Mouse (Mus musculus) effector memory CD4-positive, alpha-beta T cell, adult 5 months (primary cell): Measurements from ENCODE around the gene Tbxa2r. TPM values are rescaled to one million over a fixed set of nuclear protein-coding genes. Genes with fewer than 3 reads are reported as not detected.

ENCODE experiments used
- polyA plus RNA-seq: library from polyadenylated mRNA; unstranded; fragments of 100-300 nt; shearing (Covaris generic); gene quantifications from one replicate; pipeline ENCODE4 v1.2.1, GENCODE M21; 2017

Tbxa2r gene
- polyA plus RNA-seq, result 14.6 TPM

GRCm38 (mm10) chr10:81328386-81328785, at the start of gene Tbxa2r:
Gene Tbxa2r, plus strand, starts transcription at chr10:81328731.

GRCm38 (mm10) chr10:81291511-81292104, 36.9 kb upstream of the Tbxa2r start, which contains the start of gene Tjp3:
Gene Tjp3, minus strand, starts transcription at chr10:81291581.

GRCm38 (mm10) chr10:81292554-81293333, 35.8 kb upstream of the Tbxa2r start, which contains the start of gene Pip5k1c:
Gene Pip5k1c, plus strand, starts transcription at chr10:81292963.

GRCm38 (mm10) chr10:81320550-81321347, 7.8 kb upstream of the Tbxa2r start, which contains the start of gene Cactin:
Gene Cactin, plus strand, starts transcription at chr10:81321103.

GRCm38 (mm10) chr10:81342686-81343505, 14.4 kb downstream of the Tbxa2r start, which contains the start of gene Gipc3:
Gene Gipc3, minus strand, starts transcription at chr10:81343266.

GRCm38 (mm10) chr10:81350351-81351063, 22.0 kb downstream of the Tbxa2r start, which contains the start of gene Hmg20b:
Gene Hmg20b, minus strand, starts transcription at chr10:81350480.

GRCm38 (mm10) chr10:81356991-81357844, 28.7 kb downstream of the Tbxa2r start, which contains the start of gene Mfsd12:
Gene Mfsd12, plus strand, starts transcription at chr10:81357491.

GRCm38 (mm10) chr10:81365672-81366476, 37.3 kb downstream of the Tbxa2r start, which contains the start of gene 4930404N11Rik:
Gene 4930404N11Rik, minus strand, starts transcription at chr10:81365816.

GRCm38 (mm10) chr10:81377793-81378552, 49.4 kb downstream of the Tbxa2r start, which contains the start of gene Fzr1:
Gene Fzr1, minus strand, starts transcription at chr10:81378516.

GRCm38 (mm10) chr10:81383802-81384604, 55.5 kb downstream of the Tbxa2r start, which contains the start of the genes Dohh and Gm48551:
Gene Dohh, plus strand, starts transcription at chr10:81384428.
Gene Gm48551, plus strand, starts transcription at chr10:81384466.

Other genes with a start within 250 kb of the Tbxa2r start
- not detected for gene Creb3l3, start 229.9 kb upstream of the Tbxa2r start, polyA plus RNA-seq
- gene Map2k2, start 222.8 kb upstream of the Tbxa2r start, polyA plus RNA-seq, result 147 TPM
- gene Zbtb7a, start 193.5 kb upstream of the Tbxa2r start, polyA plus RNA-seq, result 74.9 TPM
- 39.4 TPM for gene Pias4, start 160.8 kb upstream of the Tbxa2r start, polyA plus RNA-seq
- gene Eef2, start 152.1 kb upstream of the Tbxa2r start, polyA plus RNA-seq, result 872 TPM
- 90.2 TPM for gene Dapk3, start 145.7 kb upstream of the Tbxa2r start, polyA plus RNA-seq
- 0.70 TPM for gene 4930442H23Rik, start 144.9 kb upstream of the Tbxa2r start, polyA plus RNA-seq
- 0.21 TPM for gene Nmrk2, start 126.7 kb upstream of the Tbxa2r start, polyA plus RNA-seq
- 5.9 TPM for gene Atcay, start 97.9 kb upstream of the Tbxa2r start, polyA plus RNA-seq
- 5.5 TPM for gene Zfr2, start 95.6 kb upstream of the Tbxa2r start, polyA plus RNA-seq
- 59.6 TPM for gene Matk, start 75.8 kb upstream of the Tbxa2r start, polyA plus RNA-seq
- gene Mrpl54, start 61.8 kb upstream of the Tbxa2r start, polyA plus RNA-seq, result 146 TPM
- gene Apba3, start 61.8 kb upstream of the Tbxa2r start, polyA plus RNA-seq, result 40.4 TPM
- 10.0 TPM for gene Tjp3, start 37.1 kb upstream of the Tbxa2r start, polyA plus RNA-seq
- gene Pip5k1c, start 35.8 kb upstream of the Tbxa2r start, polyA plus RNA-seq, result 81.0 TPM
- gene Cactin, start 7.6 kb upstream of the Tbxa2r start, polyA plus RNA-seq, result 42.4 TPM
- gene Gipc3, start 14.5 kb downstream of the Tbxa2r start, polyA plus RNA-seq, result not detected
- 27.3 TPM for gene Hmg20b, start 21.7 kb downstream of the Tbxa2r start, polyA plus RNA-seq
- 3.1 TPM for gene Mfsd12, start 28.8 kb downstream of the Tbxa2r start, polyA plus RNA-seq
- not detected for gene 4930404N11Rik, start 37.1 kb downstream of the Tbxa2r start, polyA plus RNA-seq
- 46.9 TPM for gene Fzr1, start 49.8 kb downstream of the Tbxa2r start, polyA plus RNA-seq
- gene Dohh, start 55.7 kb downstream of the Tbxa2r start, polyA plus RNA-seq, result 41.2 TPM
- 1.6 TPM for gene Gm48551, start 55.7 kb downstream of the Tbxa2r start, polyA plus RNA-seq
- 1.6 TPM for gene Gm48552, start 60.3 kb downstream of the Tbxa2r start, polyA plus RNA-seq
- 1.1 TPM for gene Smim24, start 64.3 kb downstream of the Tbxa2r start, polyA plus RNA-seq
- gene Nfic, start 126.9 kb downstream of the Tbxa2r start, polyA plus RNA-seq, result 17.9 TPM
- gene Celf5, start 154.0 kb downstream of the Tbxa2r start, polyA plus RNA-seq, result not detected
- 104 TPM for gene Ncln, start 167.7 kb downstream of the Tbxa2r start, polyA plus RNA-seq
- gene S1pr4, start 171.4 kb downstream of the Tbxa2r start, polyA plus RNA-seq, result 64.0 TPM
- gene Gna15, start 195.5 kb downstream of the Tbxa2r start, polyA plus RNA-seq, result 89.2 TPM
- 9.8 TPM for gene Gna11, start 216.5 kb downstream of the Tbxa2r start, polyA plus RNA-seq
- gene Aes, start 230.8 kb downstream of the Tbxa2r start, polyA plus RNA-seq, result 893 TPM
- gene Tle2, start 245.8 kb downstream of the Tbxa2r start, polyA plus RNA-seq, result 1.2 TPM